Mouse (Mus musculus) kidney, adult 18-20 months (tissue): ENCODE measurements around the gene Phf12.

Experiments used
- DNase-seq: peaks from one replicate; pipeline ENCODE4 v3.0.0; 2021

Gene Phf12

GRCm38 (mm10) chr11:77982441-77982905 is at the start of gene Phf12:
Gene Phf12, plus strand, starts transcription at chr11:77982754.
- DNase-seq, result peak; percentile 99

GRCm38 (mm10) chr11:77934111-77934521 is 48.4 kb upstream of the Phf12 start:
- no peak for DNase-seq

GRCm38 (mm10) chr11:77934568-77935311 is 47.8 kb upstream of the Phf12 start:
- DNase-seq, result no peak

- DNase-seq, result no peak
These were observed 45.7 kb upstream of the Phf12 start for GRCm38 (mm10) chr11:77936846-77937245.

- DNase-seq, result no peak
These were observed 44.7 kb upstream of the Phf12 start for GRCm38 (mm10) chr11:77937649-77938410.

- no peak for DNase-seq
These were observed 40.3 kb upstream of the Phf12 start for GRCm38 (mm10) chr11:77942230-77942629.

GRCm38 (mm10) chr11:77947860-77948259 is 34.7 kb upstream of the Phf12 start:
- DNase-seq, result no peak

- DNase-seq, result no peak
These were observed 32.3 kb upstream of the Phf12 start for GRCm38 (mm10) chr11:77950125-77950685.

- no peak for DNase-seq
These were observed 31.7 kb upstream of the Phf12 start for GRCm38 (mm10) chr11:77950797-77951228.

- peak; percentile 50 for DNase-seq
These were observed 28.9 kb upstream of the Phf12 start for GRCm38 (mm10) chr11:77953671-77954070.

GRCm38 (mm10) chr11:77956428-77956827 is 26.1 kb upstream of the Phf12 start:
- no peak for DNase-seq

GRCm38 (mm10) chr11:77958268-77958667 is 24.3 kb upstream of the Phf12 start:
- no peak for DNase-seq

- no peak for DNase-seq
These were observed 23.6 kb upstream of the Phf12 start for GRCm38 (mm10) chr11:77958932-77959331.

GRCm38 (mm10) chr11:77960199-77960598 is 22.4 kb upstream of the Phf12 start:
- no peak for DNase-seq

- DNase-seq, result no peak
These were observed 21.7 kb upstream of the Phf12 start for GRCm38 (mm10) chr11:77960898-77961297.

- no peak for DNase-seq
These were observed 19.6 kb upstream of the Phf12 start for GRCm38 (mm10) chr11:77962946-77963345.

GRCm38 (mm10) chr11:77964415-77965095 is 18.0 kb upstream of the Phf12 start:
- DNase-seq, result no peak

- DNase-seq, result peak; percentile 30
These were observed 17.2 kb upstream of the Phf12 start for GRCm38 (mm10) chr11:77965101-77966036.

GRCm38 (mm10) chr11:77966037-77966391 is 16.5 kb upstream of the Phf12 start:
- no peak for DNase-seq

- DNase-seq, result peak; percentile 80
These were observed 15.4 kb upstream of the Phf12 start for GRCm38 (mm10) chr11:77967114-77967513.

- DNase-seq, result no peak
These were observed 13.8 kb upstream of the Phf12 start for GRCm38 (mm10) chr11:77968786-77969185.

- no peak for DNase-seq
These were observed 11.8 kb upstream of the Phf12 start for GRCm38 (mm10) chr11:77970718-77971117.
